Mouse (Mus musculus): ENCODE data around the gene Cenph.

GRCm38 (mm10) chr13:100823863-100824262, 48.2 kb upstream of the Cenph start:
- TF ChIP-seq CTCF (IDR thresholded peaks at IDR 0.05; ENCODE audit: borderline replicate concordance, control insufficient read depth, extremely low read depth, insufficient read depth, low read length, poor library complexity) (no peak), POLR2A (IDR thresholded peaks at IDR 0.05; ENCODE audit: control insufficient read depth, extremely low read depth, insufficient read depth, low read length, poor library complexity) (no peak)
